Mouse (Mus musculus) bone marrow macrophage, adult 2 months (primary cell): ENCODE measurements around the gene Cobll1. TPM values are rescaled to one million over a fixed set of nuclear protein-coding genes. Genes with fewer than 3 reads are reported as not detected.

Experiments
- H3K27ac ChIP-seq: 2 replicates; pipeline ENCODE4 v1.5.1; 2012; ENCODE audit warnings: low read depth, low read length; ENCODE audit not compliant: insufficient read depth
- H3K4me1 ChIP-seq: 2 replicates; pipeline ENCODE4 v1.6.1; 2012; ENCODE audit warnings: low read length; ENCODE audit not compliant: control insufficient read depth, insufficient read depth
- H3K4me3 ChIP-seq: 2 replicates; pipeline ENCODE4 v1.5.1; 2012; ENCODE audit warnings: mild to moderate bottlenecking, low read length, moderate library complexity; ENCODE audit not compliant: insufficient read depth
- CTCF ChIP-seq: IDR thresholded peaks from 2 replicates; pipeline ENCODE4 v1.5.1; 2012; ENCODE audit warnings: low read depth, mild to moderate bottlenecking, low read length, moderate library complexity
- POLR2A ChIP-seq: IDR thresholded peaks from 2 replicates; pipeline ENCODE4 v1.6.1; 2012; ENCODE audit warnings: mild to moderate bottlenecking, low read depth, low read length, borderline replicate concordance
- polyA plus RNA-seq: library from polyadenylated mRNA; stranded (reverse); fragments of >200 nt; gene quantifications from 2 replicates; pipeline ENCODE4 v1.2.4, GENCODE M21; 2012; ENCODE audit not compliant: missing spikeins, insufficient read depth, insufficient read length

The Cobll1 gene
- polyA plus RNA-seq, 1 experiment: 0.60 TPM

GRCm38 (mm10) chr2:65199706-65200105 lies 39.5 kb downstream of the Cobll1 start:
- TF ChIP-seq POLR2A: no peak
- no peak overlapping the region for H3K27ac ChIP-seq
- H3K4me1 ChIP-seq: no peaks in the 10 kb centered on the region
- H3K4me3 ChIP-seq: no peak overlapping the region

GRCm38 (mm10) chr2:65198605-65199004 lies 40.6 kb downstream of the Cobll1 start:
- TF ChIP-seq POLR2A: no peak
- no peak for TF ChIP-seq CTCF
- Histone ChIP-seq H3K4me1 (no peaks in the 10 kb centered on the region), H3K27ac (no peak overlapping the region), H3K4me3 (no peak overlapping the region)

GRCm38 (mm10) chr2:65196994-65197393 lies 42.2 kb downstream of the Cobll1 start:
- H3K4me1 ChIP-seq: no peaks in the 10 kb centered on the region
- no peak overlapping the region for H3K27ac ChIP-seq
- TF ChIP-seq POLR2A (no peak), CTCF (no peak)
- H3K4me3 ChIP-seq: no peak overlapping the region

GRCm38 (mm10) chr2:65195233-65196010 lies 43.8 kb downstream of the Cobll1 start:
- no peak overlapping the region for H3K27ac ChIP-seq
- H3K4me1 ChIP-seq: no peaks in the 10 kb centered on the region
- TF ChIP-seq POLR2A: no peak
- TF ChIP-seq CTCF: no peak
- no peak overlapping the region for H3K4me3 ChIP-seq

- Histone ChIP-seq H3K4me3 (no peak overlapping the region), H3K27ac (no peak overlapping the region), H3K4me1 (no peaks in the 10 kb centered on the region)
- TF ChIP-seq CTCF (no peak), POLR2A (no peak)
Observed at GRCm38 (mm10) chr2:65193091-65193795, 46.0 kb downstream of the Cobll1 start.

- no peak for TF ChIP-seq POLR2A
- no peak for TF ChIP-seq CTCF
- Histone ChIP-seq H3K4me3 (no peak overlapping the region), H3K4me1 (no peaks in the 10 kb centered on the region), H3K27ac (no peak overlapping the region)
Observed at GRCm38 (mm10) chr2:65191398-65191797, 47.8 kb downstream of the Cobll1 start.

GRCm38 (mm10) chr2:65189346-65189745 lies 49.9 kb downstream of the Cobll1 start:
- Histone ChIP-seq H3K4me3 (no peak overlapping the region), H3K4me1 (no peaks in the 10 kb centered on the region), H3K27ac (no peak overlapping the region)
- TF ChIP-seq POLR2A (no peak), CTCF (no peak)

GRCm38 (mm10) chr2:65188585-65188984 lies 50.6 kb downstream of the Cobll1 start:
- no peak overlapping the region for H3K27ac ChIP-seq
- TF ChIP-seq POLR2A (no peak), CTCF (no peak)

GRCm38 (mm10) chr2:65187652-65188051 lies 51.6 kb downstream of the Cobll1 start:
- TF ChIP-seq POLR2A (no peak), CTCF (no peak)
- Histone ChIP-seq H3K4me3 (no peak overlapping the region), H3K4me1 (no peaks in the 10 kb centered on the region), H3K27ac (no peak overlapping the region)

More at GRCm38 (mm10) chr2:65188585-65188984, 50.6 kb downstream of the Cobll1 start:
- no peaks in the 10 kb centered on the region for H3K4me1 ChIP-seq
- no peak overlapping the region for H3K4me3 ChIP-seq

- H3K4me1 ChIP-seq: no peaks in the 10 kb centered on the region
- no peak overlapping the region for H3K4me3 ChIP-seq
- H3K27ac ChIP-seq: no peak overlapping the region
- TF ChIP-seq CTCF (no peak), POLR2A (no peak)
Observed at GRCm38 (mm10) chr2:65187164-65187563, 52.0 kb downstream of the Cobll1 start.

- no peak overlapping the region for H3K4me3 ChIP-seq
- no peak overlapping the region for H3K27ac ChIP-seq
- H3K4me1 ChIP-seq: no peaks in the 10 kb centered on the region
- TF ChIP-seq POLR2A: no peak
- no peak for TF ChIP-seq CTCF
Observed at GRCm38 (mm10) chr2:65182747-65183146, 56.5 kb downstream of the Cobll1 start.
